17 mouse cellular contexts compared by ENCODE assay signal in the genomic region with DNA sequence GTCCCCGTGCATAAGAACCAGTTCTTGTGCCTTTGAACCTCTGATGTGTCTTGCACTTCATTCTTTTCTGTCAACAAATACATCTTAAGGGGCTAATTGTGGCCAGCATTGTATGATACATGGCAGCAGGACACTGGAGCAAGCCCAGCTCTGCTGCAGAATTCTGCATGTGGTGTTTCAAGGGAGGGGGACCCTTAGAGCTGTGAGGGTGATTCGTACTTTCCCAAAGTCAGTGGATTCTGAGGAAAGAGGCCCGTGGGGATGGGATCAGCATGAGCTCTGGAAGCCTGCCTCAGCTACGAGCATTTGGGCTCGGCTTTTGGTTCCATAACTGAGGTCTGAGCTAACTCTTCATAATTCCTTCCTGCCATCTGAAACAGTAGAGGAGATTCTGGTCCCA.
DNase-seq lines count a peak whose midpoint lies in the region; ATAC-seq and TF ChIP-seq lines count a peak whose summit lies in the region.
"Had no signal": no experiment of that assay in that cellular context is flagged by ENCODE, and none has a peak within 500 bp of the region (broad histone marks: within the 10 kb centered on the region; RNA-seq: fewer than 3 reads in every experiment).

No protein-coding gene starts in this region.

- no peaks in the 10 kb centered on the region for H3K27me3 ChIP-seq in heart, embryonic 12.5 days (replicated peaks)
- no peaks in the 10 kb centered on the region for H3K27me3 ChIP-seq in midbrain, embryonic 10.5 days (ENCODE audit: low read depth, poor library complexity, severe bottlenecking)
- no peaks in the 10 kb centered on the region for H3K27me3 ChIP-seq in midbrain, embryonic 16.5 days (ENCODE audit: control insufficient read depth, insufficient read depth, low read depth, low read length)
- no peaks in the 10 kb centered on the region for H3K27me3 ChIP-seq in embryonic facial prominence, embryonic 15.5 days
- no peaks in the 10 kb centered on the region for H3K27me3 ChIP-seq in limb, embryonic 14.5 days (ENCODE audit: control insufficient read depth, insufficient read depth, low read length)

- no peak overlapping the region for H3K4me3 ChIP-seq in heart, embryonic 12.5 days
- H3K4me3 ChIP-seq in midbrain, embryonic 10.5 days = no peak overlapping the region
- no peak overlapping the region for H3K4me3 ChIP-seq in midbrain, embryonic 16.5 days (ENCODE audit: low read depth, low read length)
- H3K4me3 ChIP-seq in embryonic facial prominence, embryonic 15.5 days (replicated peaks) = no peak overlapping the region
- H3K4me3 ChIP-seq in limb, embryonic 14.5 days (replicated peaks; ENCODE audit: low read length) = no peak overlapping the region

- no peak for DNase-seq in heart, adult 9 months (ENCODE audit: low spot score in 2 of 2)
- DNase-seq in midbrain, embryonic 10.5 days (ENCODE audit: low spot score) = no peak
- DNase-seq in limb, embryonic 14.5 days (ENCODE audit: low spot score) = peak; percentile 54
- DNase-seq in cerebellum, postnatal 14 days = no peak
- DNase-seq in natural killer cell, adult 2 months (ENCODE audit: low spot score in 2 of 2) = no peak
- DNase-seq: adrenal gland, adult 8-10 months; cerebellum, adult 18-20 months; heart, adult 18-20 months; kidney, adult 18-20 months; kidney, postnatal 36 days; layer of hippocampus, postnatal 36 days; thymus, postnatal 14 days had no signal

- H3K4me1 ChIP-seq in heart, embryonic 12.5 days (replicated peaks) = peaks cover 18% of the 10 kb centered on the region
- H3K4me1 ChIP-seq in midbrain, embryonic 10.5 days = peaks cover 17% of the 10 kb centered on the region
- peaks cover 2% of the 10 kb centered on the region; the same call in 1 of the 2 replicates for H3K4me1 ChIP-seq in midbrain, embryonic 16.5 days (ENCODE audit: control insufficient read depth, insufficient read depth, low read length)
- peaks cover 38% of the 10 kb centered on the region for H3K4me1 ChIP-seq in embryonic facial prominence, embryonic 15.5 days
- H3K4me1 ChIP-seq in limb, embryonic 14.5 days (ENCODE audit: control insufficient read depth, insufficient read depth, low read length) = peaks cover 15% of the 10 kb centered on the region

- H3K27ac ChIP-seq in heart, embryonic 12.5 days (ENCODE audit: poor library complexity, severe bottlenecking) = peak overlapping the region; percentile 2; the same call in 1 of the 2 replicates
- peak overlapping the region; percentile 55; the same call in 1 of the 2 replicates for H3K27ac ChIP-seq in midbrain, embryonic 10.5 days (replicated peaks)
- no peak overlapping the region for H3K27ac ChIP-seq in midbrain, embryonic 16.5 days (ENCODE audit: low read length)
- peak overlapping the region; percentile 89 for H3K27ac ChIP-seq in embryonic facial prominence, embryonic 15.5 days (replicated peaks)
- peak overlapping the region; percentile 84 for H3K27ac ChIP-seq in limb, embryonic 14.5 days (replicated peaks; ENCODE audit: low read depth, low read length)

- WGBS in heart, embryonic 12.5 days = 75% methylated on average over 5 of the region's 5 CpGs
- WGBS in midbrain, embryonic 10.5 days = 83% methylated on average over 5 of the region's 5 CpGs
- 79% methylated on average over 5 of the region's 5 CpGs for WGBS in midbrain, embryonic 16.5 days
- WGBS in embryonic facial prominence, embryonic 15.5 days = 37% methylated on average over 5 of the region's 5 CpGs
- 32% methylated on average over 5 of the region's 5 CpGs for WGBS in limb, embryonic 14.5 days

- H3K36me3 ChIP-seq in heart, embryonic 12.5 days = peaks cover 34% of the 10 kb centered on the region
- H3K36me3 ChIP-seq in midbrain, embryonic 10.5 days = no peaks in the 10 kb centered on the region
- no peaks in the 10 kb centered on the region for H3K36me3 ChIP-seq in midbrain, embryonic 16.5 days (ENCODE audit: control insufficient read depth, insufficient read depth, low read length)
- peaks cover 17% of the 10 kb centered on the region for H3K36me3 ChIP-seq in embryonic facial prominence, embryonic 15.5 days
- peaks cover 28% of the 10 kb centered on the region for H3K36me3 ChIP-seq in limb, embryonic 14.5 days (ENCODE audit: control insufficient read depth, insufficient read depth, low read length)
- H3K36me3 ChIP-seq: G1E had no signal

- H3K4me2 ChIP-seq in heart, embryonic 12.5 days = peak overlapping the region; percentile 16; the same call in 1 of the 2 replicates
- no peak overlapping the region for H3K4me2 ChIP-seq in midbrain, embryonic 16.5 days (ENCODE audit: low read length)
- H3K4me2 ChIP-seq in embryonic facial prominence, embryonic 15.5 days (replicated peaks) = peak overlapping the region; percentile 8; the same call in 1 of the 2 replicates
- 0 out of 2 replicates have a peak overlapping the region, but pooled peaks have one; percentile 18 for H3K4me2 ChIP-seq in limb, embryonic 14.5 days (replicated peaks; ENCODE audit: low read depth, low read length, severe bottlenecking)

- no peak overlapping the region for H3K9ac ChIP-seq in heart, embryonic 12.5 days
- H3K9ac ChIP-seq in midbrain, embryonic 16.5 days (ENCODE audit: low read depth, low read length) = no peak overlapping the region
- no peak overlapping the region for H3K9ac ChIP-seq in embryonic facial prominence, embryonic 15.5 days
- H3K9ac ChIP-seq in limb, embryonic 14.5 days (ENCODE audit: low read depth, low read length, severe bottlenecking) = no peak overlapping the region

- ATAC-seq in heart, embryonic 12.5 days (ENCODE audit: insufficient number of reproducible peaks, low FRiP score) = no peak
- no peak for ATAC-seq in midbrain, embryonic 16.5 days
- ATAC-seq in embryonic facial prominence, embryonic 15.5 days (ENCODE audit: insufficient number of reproducible peaks, low FRiP score, low TSS enrichment, low read depth) = peak; percentile 12; the same call in 1 of the 2 replicates
- ATAC-seq in limb, embryonic 14.5 days (ENCODE audit: low FRiP score, low read depth) = peak; percentile 8; the same call in 1 of the 2 replicates
- ATAC-seq: hindbrain, embryonic 16.5 days had no signal

- H3K9me3 ChIP-seq in heart, embryonic 12.5 days (replicated peaks) = no peaks in the 10 kb centered on the region
- H3K9me3 ChIP-seq in midbrain, embryonic 10.5 days (replicated peaks) = no peaks in the 10 kb centered on the region
- no peaks in the 10 kb centered on the region for H3K9me3 ChIP-seq in midbrain, embryonic 16.5 days (replicated peaks; ENCODE audit: control insufficient read depth, low read length, poor library complexity, severe bottlenecking)
- H3K9me3 ChIP-seq in embryonic facial prominence, embryonic 15.5 days (replicated peaks) = no peaks in the 10 kb centered on the region
- no peaks in the 10 kb centered on the region for H3K9me3 ChIP-seq in limb, embryonic 14.5 days (ENCODE audit: control insufficient read depth, low read length)
- H3K9me3 ChIP-seq: G1E had no signal

- TF ChIP-seq POLR2A in limb, embryonic 14.5 days (IDR thresholded peaks at IDR 0.05; ENCODE audit: borderline replicate concordance, extremely low read depth, insufficient read depth, insufficient read length) = no peak

Comparison
In these comparisons a context has a peak if more than half of its experiments do, and no peak if none do; other contexts are left out.
1. ATAC-seq: peak in embryonic facial prominence, embryonic 15.5 days (single experiment) and limb, embryonic 14.5 days (single experiment); none in heart, embryonic 12.5 days (single experiment) and midbrain, embryonic 16.5 days (single experiment).